Mouse (Mus musculus) adrenal gland, postnatal 10 days (tissue): Measurements from ENCODE around the gene Lsm12. TPM values are rescaled to one million over a fixed set of nuclear protein-coding genes. Genes with fewer than 3 reads are reported as not detected.
A peak's percentile ranks its signal among the peaks of the same experiment; 100 is the strongest.

ENCODE experiments used
- DNase-seq: peaks from one replicate; pipeline ENCODE4 v3.0.0; 2021; ENCODE audit warnings: mixed read lengths
- long read RNA-seq, 2 experiments: library from polyadenylated mRNA; stranded (forward); transcript quantifications; one replicate each; pipeline ENCODE4 v2.0.0; 2021
- total RNA-seq, 2 experiments: library from RNA; stranded (reverse); gene quantifications; 2 replicates each; pipeline ENCODE4 v1.2.3; 2021

Lsm12 gene
- 10 to 100 TPM; 77.5 to 80.8 TPM for total RNA-seq
- long read RNA-seq, experiment 1, transcript Lsm12-201 (5 exons, 2,256 nt): major isoform, 35 of 39 reads
- long read RNA-seq, experiment 1, partial matches to known transcripts: 1 of 39 reads
- long read RNA-seq, experiment 1, other reads (novel, unspliced or antisense): 3 of 39 reads
- long read RNA-seq, experiment 2, transcript Lsm12-201 (5 exons, 2,256 nt): major isoform, 9 of 10 reads
- long read RNA-seq, experiment 2, partial matches to known transcripts: 0 of 10 reads
- long read RNA-seq, experiment 2, other reads (novel, unspliced or antisense): 1 of 10 reads

GRCm38 (mm10) chr11:102184646-102185495 lies at the start of gene Lsm12:
Gene Lsm12 (minus strand): TSS chr11:102185296.
- peak; percentile 99 for DNase-seq

- peak; percentile 99 for DNase-seq
These were observed 45.1 kb upstream of the Lsm12 start, which contains the start of gene Hdac5 for GRCm38 (mm10) chr11:102230006-102230741. Gene Hdac5 (minus strand): TSS chr11:102230166.

GRCm38 (mm10) chr11:102229331-102229953 lies 44.3 kb upstream of the Lsm12 start:
- no peak for DNase-seq

GRCm38 (mm10) chr11:102228646-102229268 lies 43.7 kb upstream of the Lsm12 start:
- DNase-seq: no peak

DNA sequence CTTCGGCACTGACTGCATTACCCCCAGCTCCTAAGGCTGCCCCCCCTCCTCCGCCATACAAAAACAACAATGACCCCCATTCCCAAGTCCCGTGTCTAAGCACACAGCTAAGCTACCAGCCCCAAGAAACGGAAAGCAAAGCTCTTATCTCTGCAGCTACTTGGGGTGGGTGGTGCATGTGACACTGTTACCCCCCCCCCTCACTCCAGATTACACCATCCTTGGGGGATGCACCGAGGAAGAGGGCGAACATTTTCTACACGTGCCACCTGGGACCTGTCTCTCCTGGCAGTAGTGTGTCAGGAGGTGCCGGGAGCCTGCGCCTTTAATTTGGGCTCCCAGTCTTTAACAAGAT lies 43.1 kb upstream of the Lsm12 start:
- DNase-seq: no peak

DNA sequence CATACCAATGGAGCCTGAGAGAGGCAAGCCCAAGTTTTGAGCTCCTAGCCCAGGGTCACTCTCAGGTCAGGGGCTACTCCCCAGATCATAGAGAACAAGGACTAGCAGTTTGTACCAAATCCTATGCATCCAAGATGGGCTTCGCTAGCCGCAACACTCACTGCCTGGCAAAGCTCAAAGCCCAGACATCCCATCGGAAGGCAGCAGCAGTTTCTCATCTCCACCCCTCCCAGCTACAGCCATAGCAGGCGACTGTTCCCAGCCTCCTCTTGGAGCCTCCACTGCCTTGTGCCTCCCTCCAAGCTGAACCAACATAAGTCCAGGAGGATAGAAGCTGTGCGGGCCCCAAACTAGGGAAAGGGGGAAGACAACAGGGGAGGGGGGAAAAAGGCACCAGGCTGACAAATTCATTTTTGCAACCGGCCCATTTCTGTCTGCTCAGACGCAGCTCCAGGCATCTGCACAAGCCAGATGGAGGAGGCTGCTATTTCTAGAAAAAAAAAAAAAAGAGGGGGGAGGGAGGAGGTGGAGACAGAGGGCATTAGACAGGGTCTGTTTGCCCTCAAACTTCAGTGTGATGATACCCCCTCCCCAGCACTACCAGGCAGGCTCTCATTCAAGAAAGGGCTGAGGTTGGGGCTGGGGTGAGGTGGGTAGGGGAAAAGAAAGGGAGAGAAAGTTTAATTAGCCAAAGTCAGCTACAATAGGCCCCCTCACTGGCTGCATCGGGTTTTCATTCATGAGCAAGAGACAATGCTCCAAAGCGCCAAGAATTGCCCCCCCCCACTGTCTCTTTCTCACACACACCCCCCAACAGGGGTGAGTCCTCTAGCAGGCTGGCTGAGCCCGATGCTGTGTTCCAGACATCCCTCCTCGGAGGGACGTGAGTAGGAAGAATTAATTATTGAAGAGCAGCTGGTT lies 42.4 kb upstream of the Lsm12 start:
- DNase-seq: no peak

GRCm38 (mm10) chr11:102226067-102226978 lies 41.2 kb upstream of the Lsm12 start:
- DNase-seq: no peak

DNA sequence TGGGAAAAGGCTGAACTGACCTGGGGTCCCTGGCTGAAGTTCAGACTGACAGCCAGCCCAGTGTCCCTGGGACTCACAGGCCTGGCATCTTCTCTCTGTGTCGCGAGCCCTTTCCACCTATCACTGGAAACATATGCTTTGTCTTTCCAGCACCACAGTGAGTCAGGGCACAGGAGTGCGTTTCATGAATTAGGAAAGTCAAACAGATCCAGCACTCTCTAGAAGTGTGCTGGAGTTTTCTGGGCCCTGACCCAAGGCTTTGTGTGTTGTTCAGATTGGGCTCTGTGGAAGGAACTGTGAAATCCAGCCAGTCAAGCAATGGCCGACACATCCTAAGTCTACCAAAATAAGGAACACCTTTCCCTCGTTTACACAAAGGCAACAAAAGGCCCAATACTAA lies 40.1 kb upstream of the Lsm12 start:
- no peak for DNase-seq

- DNase-seq: peak; percentile 73
These were observed 39.6 kb upstream of the Lsm12 start for GRCm38 (mm10) chr11:102224686-102225085.

DNA sequence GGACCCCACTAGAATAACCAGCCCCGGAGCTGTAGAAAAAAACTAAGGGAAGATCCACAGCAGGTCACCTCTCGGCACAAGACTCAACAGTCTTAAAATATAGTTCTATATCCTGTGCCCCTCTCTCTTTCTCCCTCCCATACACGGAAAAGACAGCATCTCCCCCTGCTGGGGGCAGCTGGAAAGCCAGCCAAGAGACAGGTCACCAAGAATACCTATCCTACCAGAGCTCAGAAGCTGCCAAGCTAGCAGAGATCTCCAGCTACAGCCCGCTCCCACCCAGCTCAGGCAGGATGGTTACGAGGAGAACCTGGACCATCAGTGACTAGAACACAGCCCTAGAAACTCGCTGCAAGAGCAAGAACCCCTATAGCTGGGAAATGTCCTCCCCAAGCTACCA lies 38.1 kb upstream of the Lsm12 start:
- DNase-seq: peak; percentile 72

DNA sequence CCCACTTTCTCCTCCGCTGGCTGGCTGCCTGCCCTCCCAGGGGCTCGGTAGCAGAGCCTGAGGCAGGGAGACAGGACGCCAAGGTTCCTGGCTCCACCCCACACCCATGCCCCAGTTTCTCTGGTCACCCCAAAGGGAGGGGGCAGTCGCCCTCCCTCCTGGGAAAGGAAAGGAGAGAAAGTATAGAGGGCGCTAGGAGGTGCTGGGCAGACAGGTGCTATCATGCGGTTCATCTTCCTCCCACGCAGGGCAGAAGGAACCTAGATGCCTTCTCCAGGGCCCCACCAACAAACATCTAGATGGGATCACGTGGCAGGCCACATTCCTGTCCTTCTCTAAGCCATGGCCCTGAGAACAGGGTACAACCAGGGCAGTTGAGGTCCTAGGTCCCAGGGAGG lies 36.9 kb upstream of the Lsm12 start:
- peak; percentile 45 for DNase-seq

GRCm38 (mm10) chr11:102221243-102221953 lies 36.3 kb upstream of the Lsm12 start:
- DNase-seq: peak; percentile 3

DNA sequence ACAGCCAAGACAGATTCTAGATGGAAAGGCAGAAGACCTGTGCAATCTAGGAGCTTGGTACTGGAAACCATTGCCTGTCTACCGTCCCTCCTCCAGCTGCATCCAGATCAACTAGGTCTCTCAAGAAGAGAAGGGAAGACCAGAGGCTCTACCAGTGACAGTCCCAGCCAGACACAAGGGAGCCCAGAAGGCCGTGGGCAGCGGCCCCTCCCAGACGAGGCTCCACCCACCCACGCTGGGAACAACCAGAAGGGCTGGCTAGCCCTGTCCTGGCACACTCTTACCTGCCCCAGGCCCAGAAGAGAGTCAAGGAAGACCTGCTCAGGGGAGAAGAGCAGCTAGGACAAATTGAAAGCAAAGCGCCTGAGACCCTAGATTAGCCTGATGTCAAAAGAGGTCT lies 35.4 kb upstream of the Lsm12 start:
- DNase-seq: peak; percentile 39

- peak; percentile 67 for DNase-seq
These were observed 34.9 kb upstream of the Lsm12 start for GRCm38 (mm10) chr11:102219994-102220346.

DNA sequence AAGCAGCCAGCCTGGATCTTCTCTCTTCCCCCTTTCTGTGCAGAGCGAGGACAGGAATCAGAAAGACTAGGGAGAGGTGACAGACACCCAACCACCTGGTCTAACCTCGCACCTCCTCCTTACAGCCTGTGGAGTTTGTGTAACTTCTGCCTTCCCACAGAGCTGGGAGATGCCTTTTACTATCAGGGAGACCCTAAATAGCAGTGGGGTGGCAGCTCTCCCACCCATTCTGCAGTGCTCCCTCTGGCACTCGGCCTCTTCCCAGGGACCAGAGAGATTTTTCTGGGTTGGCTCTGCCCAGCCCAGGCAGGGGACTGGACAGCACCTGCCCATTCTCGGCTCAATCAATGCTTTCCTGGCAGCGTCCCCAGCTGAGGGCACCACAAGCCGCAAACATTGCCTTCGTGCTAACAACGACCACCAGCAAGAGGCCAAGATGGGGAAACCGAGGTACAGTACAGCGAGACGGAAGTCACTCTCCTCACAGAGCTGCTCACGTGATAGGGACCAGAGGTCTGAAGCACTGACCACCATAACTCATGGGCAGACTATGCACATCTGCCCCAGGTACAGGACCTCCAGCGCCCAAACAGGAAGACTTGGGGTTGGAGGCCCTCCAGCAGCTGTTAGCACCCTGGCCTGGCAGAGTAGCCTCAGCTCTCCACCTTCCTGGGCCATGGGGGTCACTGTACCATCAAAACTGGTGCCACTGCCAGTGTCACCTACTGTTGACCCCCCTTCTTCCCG lies 34.3 kb upstream of the Lsm12 start:
- peak; percentile 37 for DNase-seq

DNA sequence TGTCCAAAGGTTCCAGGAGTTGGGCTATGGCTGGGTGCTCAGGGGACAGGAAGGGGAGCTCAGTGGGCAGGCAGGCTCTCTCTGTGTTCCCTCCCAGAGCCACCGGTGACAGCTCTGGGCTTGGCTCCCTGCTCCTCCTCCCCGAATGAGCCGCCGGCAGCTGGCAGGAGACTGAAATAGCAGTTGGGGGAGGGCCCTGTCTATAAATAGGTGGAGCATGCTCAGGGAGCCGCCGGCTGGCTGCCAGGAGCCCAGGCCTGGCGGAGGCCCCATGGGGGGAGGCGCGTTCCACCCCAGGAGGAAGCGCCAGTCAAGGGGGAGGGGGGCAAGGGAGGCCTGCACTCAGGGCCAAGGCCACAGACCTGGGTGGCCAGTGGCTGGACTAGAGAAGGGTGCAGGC lies 33.7 kb upstream of the Lsm12 start:
- peak; percentile 97 for DNase-seq

DNA sequence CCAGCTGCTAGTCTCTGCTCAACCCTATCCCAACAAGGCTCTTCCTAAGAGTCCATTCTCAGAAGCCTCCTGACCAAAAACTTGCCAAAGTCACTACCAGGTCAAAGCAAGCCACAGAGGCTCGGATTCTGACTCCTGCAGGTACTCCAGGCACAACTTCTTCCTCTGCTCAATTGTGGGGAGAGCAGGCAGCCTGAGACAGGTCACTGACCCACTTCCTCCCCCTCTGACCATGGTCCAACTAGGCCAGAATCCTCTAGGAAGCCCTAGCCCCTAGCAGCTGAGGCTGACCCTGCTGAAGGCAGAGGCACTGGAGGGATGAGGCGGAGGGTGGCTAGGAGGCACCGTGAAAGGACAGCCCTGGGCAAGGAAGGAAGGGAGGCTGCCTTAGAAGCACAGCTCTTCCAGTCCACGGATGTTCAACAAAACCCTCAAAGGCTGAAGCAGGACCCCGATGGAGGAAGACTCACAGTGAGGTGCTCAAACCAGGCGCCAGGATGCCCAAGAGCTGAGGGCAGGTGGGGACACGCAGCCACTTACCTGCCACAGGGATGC lies 32.9 kb upstream of the Lsm12 start:
- DNase-seq: peak; percentile 23

- DNase-seq: peak; percentile 50
These were observed 32.3 kb upstream of the Lsm12 start for GRCm38 (mm10) chr11:102217396-102217795.
